Mouse (Mus musculus): ENCODE measurements around the gene Pdk4.

Gene Pdk4

DNA sequence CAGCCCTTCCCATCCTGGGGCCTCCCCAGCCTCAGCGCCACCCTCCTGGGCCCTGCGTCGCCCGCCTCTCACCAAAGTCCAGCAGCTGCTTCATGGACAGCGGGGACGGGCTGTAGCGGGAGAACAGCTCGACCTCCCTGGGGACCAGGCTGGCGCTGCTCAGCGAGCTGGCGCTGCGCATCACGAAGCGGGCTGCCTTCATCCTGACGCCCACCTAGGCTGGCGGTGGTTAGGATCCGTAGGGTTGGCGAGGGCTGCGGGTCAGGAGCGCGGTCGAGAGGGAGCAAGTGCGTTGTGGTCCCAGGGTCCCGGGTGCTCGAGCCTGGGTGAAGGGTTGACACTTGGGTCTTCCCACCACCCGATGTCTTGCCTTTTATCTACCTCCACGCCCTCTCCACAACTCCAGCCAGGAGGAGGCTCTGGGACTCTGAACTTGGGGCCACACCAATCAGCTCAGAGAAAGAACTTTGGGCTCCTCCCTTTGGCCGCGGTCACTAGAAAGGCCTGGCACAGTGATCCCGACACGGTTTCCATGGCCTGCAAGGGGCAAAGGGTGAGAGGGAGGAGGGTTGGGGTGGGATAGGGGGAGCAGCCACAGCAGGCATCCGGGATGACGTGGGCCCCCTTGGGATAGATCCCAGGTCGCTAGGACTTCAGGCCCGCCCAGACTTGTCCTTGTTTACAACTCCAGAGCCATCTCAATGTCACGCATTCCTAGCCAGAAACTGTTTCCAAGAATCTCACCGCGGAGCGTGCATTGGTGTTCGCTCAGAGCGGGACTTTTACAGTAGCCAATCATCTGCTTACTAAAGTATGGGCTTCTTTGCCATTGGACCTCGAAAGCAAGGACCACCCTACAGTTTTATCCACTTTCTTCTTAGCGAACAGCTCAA lies at the start of gene Pdk4:
Gene Pdk4 (minus strand): TSS at position 349 of the 893 bp plus-strand sequence.
- DNase-seq (ENCODE audit: low read depth, low spot score) = no peak

GRCm38 (mm10) chr6:5537855-5538365 lies 41.8 kb upstream of the Pdk4 start:
- DNase-seq (ENCODE audit: low read depth, low spot score) = no peak

- DNase-seq (ENCODE audit: low read depth, low spot score) = no peak
Measured at GRCm38 (mm10) chr6:5535754-5536153, 39.6 kb upstream of the Pdk4 start.

- no peak for DNase-seq (ENCODE audit: low read depth, low spot score)
Measured at GRCm38 (mm10) chr6:5517091-5517490, 21.0 kb upstream of the Pdk4 start.

DNA sequence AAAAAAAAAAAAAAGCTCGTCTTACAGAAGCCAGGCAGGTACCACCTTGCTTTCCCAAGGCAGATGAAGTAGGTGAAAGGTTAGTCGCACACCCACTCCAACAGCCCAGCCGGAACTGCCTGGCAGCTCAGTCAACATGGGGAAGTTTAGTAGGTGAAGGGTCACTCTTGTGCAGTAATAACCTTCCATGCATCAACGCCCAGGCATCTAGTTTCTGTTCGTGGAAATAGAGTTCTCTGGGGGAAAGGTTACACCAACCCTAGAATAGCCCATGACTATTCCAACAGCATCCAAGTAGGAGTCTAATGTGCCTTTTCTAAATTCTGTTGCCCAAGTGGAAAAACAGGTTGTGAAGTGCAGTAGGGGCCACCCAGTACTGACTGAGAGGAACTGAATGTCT lies 13.6 kb upstream of the Pdk4 start:
- no peak for DNase-seq (ENCODE audit: low read depth, low spot score)

DNA sequence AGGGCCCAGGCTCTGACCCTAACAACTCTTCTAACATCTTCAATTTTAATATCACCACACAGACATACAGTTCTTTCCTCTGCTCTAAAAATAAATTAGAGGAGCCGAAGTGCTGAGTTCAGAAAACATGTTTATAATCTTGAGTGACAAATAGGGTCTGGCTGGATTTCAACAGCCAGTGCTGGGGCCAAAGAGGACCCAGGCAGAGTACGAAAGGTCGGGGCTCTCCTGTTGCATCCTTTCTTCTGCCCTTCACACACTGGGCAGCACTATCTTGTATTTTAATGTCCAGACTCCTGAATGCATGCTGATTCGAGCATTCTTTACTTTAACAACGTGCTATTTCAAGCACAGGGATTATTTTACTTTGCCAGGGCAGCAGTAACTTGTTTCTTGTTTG lies 13.2 kb upstream of the Pdk4 start:
- no peak for DNase-seq (ENCODE audit: low read depth, low spot score)

- no peak for DNase-seq (ENCODE audit: low read depth, low spot score)
Measured at GRCm38 (mm10) chr6:5507821-5508220, 11.7 kb upstream of the Pdk4 start.

GRCm38 (mm10) chr6:5506271-5506670 lies 10.2 kb upstream of the Pdk4 start:
- no peak for DNase-seq (ENCODE audit: low read depth, low spot score)

DNA sequence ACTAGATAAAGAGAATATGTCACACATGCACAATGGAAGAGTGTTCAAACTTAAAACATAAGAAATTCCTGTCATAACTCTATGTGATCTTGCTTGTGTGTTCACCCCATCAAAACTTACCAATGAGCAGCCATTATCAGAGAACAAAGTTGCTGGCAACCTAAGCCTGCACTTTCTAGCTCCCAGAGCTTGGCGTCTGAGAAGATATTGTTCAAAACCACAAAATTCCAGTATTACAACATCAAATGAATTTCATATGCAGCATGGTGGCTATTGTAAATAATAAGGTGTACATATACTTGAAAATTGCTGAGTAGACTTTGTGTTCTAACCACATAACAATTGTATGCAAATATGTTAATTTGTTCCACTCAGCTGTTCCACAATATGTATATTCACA lies 6.7 kb upstream of the Pdk4 start:
- DNase-seq (ENCODE audit: low read depth, low spot score) = no peak

DNA sequence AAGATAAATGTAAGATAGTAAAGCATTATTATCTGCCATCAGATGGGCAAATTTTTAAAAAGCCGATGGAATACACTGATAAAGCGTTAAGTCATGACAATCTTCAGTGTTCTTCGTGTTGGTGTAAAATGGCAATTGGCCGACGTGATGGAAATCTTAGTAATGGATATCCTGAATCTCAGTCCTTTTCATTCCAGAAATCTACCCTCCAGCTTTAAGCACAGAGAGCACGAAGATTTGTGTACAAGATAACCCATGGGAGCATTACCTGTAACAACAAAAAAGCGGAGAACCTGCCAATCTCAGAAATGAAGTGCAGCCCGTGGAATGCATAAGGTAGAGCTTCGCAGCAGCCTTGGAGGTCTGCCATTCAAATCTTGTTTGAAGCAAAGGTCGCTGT lies 5.4 kb upstream of the Pdk4 start:
- DNase-seq (ENCODE audit: low read depth, low spot score) = no peak

DNA sequence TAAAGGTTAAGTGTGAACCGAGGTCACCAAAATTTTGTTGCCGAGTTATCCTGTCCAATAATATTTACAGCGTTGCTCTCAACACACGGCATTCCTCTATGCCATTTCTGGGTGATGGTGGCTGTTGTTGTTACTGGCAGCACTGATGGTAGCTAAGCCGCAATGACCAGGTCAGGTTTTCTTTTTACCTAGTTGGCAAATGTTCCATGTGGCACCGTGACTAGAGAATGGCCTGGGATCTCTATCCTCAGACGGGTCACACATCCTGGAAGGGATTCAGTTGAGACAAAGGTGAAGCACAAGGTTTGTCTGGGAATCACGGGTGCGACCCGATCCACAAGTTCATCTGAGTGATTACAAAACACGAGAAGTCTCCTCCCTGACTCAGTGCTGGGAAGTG lies 2.6 kb upstream of the Pdk4 start:
- DNase-seq (ENCODE audit: low read depth, low spot score) = no peak

DNA sequence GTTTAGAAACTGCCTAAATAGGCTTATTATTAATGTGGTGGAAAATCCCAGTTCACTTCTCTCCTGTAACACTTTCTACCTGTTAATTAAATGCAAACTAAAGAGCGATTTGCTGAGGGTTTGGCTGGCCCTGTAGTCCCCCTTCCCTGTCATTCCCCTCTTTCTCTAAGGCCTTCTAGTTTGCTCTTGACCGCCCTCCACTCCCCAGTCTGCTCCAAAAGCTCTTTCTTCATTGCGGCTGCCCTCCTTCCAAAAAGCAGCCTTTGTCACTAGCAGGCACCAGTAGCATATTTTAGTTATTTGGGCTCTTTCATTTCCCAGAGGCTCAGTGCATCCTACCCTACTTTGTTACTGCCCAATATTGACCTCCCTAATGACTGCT lies 736 bp upstream of the Pdk4 start:
- no peak for DNase-seq (ENCODE audit: low read depth, low spot score)

- no peak for DNase-seq (ENCODE audit: low read depth, low spot score)
Measured at GRCm38 (mm10) chr6:5485028-5485427, 11.1 kb downstream of the Pdk4 start.

DNA sequence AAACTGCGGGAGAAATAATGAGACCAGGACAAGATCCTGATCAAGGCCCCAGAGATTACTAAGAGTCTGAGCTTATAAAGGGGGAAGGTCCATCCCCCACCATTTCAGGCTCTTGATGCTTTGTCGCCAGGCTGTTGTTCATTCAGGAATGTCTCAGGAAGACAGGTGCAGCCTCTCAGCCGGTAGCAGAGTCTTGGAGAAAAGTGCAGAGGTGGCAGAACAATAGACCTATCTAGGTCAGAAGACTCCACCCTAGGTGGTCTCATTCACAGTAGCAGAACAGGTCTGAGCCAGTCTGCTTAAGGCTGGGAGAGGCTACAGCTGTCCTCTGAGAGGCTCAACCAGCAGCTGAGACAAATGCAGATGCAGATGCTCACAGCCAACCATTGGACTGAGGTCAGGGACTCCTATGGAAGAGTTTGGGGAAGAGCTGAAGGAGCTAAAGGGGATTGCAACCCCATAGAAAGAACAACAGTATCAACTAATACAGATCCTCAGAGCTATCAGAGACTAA lies 13.8 kb downstream of the Pdk4 start:
- DNase-seq (ENCODE audit: low read depth, low spot score) = no peak

DNA sequence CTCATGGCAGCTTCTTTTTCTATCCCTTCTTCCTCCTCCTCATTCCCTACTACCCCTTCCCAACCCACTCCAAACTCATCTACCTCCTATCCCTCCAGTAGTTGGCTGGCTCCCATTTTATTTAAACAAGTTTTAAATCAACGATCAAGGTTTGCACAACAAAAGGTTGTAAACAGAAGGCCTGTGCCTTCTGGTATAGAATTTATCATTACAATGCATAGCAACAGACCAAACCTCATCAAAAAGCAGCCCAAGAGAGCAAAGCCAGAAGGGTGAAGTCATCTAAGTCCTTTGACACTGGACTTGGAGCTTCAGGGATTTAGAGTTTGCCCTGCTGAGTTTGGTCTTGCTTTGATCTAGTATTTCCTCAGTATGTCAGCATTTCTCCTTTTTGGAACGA lies 15.0 kb downstream of the Pdk4 start:
- DNase-seq (ENCODE audit: low read depth, low spot score) = no peak

- no peak for DNase-seq (ENCODE audit: low read depth, low spot score)
Measured at GRCm38 (mm10) chr6:5474021-5474420, 22.1 kb downstream of the Pdk4 start.

DNA sequence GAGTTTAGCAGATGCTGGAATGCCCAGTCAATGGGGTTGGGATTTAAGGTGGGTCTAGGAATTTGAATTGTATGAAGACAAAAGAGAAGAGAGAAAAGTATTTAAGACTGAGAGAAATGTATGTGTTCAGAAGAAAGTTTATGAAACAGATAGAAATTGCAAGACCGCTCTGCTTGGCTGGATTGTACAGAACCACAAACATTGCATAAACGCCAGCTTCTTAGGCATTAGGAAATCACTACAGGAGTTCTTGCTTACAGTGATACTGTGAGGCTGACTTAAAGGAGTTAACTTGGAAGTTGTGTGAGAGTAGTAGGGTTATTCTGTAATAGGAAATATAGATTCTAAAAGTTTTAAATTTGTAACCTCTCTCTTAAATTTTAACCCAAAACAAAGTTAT lies 23.4 kb downstream of the Pdk4 start:
- DNase-seq (ENCODE audit: low read depth, low spot score) = no peak

DNA sequence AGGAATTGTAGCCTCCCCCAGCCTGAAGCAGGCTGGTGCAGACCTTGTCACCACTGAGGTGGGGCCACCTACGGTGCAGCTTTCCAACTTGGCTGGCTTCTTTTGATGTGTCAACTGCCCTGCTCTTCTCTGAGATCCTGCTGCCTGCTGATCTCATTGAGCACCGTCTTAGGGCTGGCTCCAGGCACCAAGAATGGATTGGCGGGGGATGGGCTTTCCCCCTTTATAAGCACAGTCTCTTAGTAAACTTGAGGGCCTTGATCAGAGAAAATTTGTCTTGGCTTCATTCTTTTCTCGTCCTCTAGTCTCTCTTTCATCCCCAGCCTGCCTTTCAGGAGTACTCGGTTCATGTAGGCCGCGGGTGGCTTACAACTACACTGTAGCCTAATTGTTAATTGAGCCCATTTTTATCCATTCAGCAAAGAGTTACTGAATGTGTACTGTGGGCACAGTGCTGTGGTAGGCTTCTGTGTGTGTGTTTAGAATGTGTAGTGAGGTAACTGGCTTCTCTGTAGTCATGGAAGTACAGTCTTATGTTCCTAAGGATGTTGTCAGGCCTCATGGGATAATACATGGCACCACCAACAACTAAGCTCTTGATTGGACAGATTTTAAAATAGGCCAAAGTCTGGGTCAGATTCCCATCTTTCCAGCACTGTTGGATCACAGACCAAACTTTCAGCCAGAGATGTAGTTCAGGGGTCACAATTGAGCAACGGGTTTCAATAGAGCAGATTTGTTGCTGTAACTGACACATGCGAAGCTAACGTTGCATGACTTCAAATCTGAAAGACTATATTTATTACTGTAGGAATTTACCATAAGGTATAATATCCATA lies 25.4 kb downstream of the Pdk4 start:
- no peak for DNase-seq (ENCODE audit: low read depth, low spot score)

DNA sequence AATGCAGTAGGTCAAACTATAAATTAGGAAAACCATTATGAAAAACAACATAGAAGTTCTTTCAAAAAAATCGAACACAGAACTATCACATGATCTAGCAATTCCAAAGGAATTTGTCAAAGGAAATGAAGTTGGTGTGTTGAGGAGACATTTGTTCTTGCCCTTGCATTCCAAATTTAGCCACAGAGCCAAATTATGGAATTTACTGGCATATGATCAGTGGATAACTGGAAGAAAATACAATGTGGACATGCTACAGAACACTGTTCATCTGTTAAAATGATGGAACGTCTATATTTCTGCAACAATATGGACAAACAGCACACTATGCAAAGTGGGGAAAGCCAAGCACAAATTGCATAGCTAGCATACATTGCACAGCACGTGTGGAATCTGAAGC lies 40.3 kb downstream of the Pdk4 start:
- DNase-seq (ENCODE audit: low read depth, low spot score) = no peak

- no peak for DNase-seq (ENCODE audit: low read depth, low spot score)
Measured at GRCm38 (mm10) chr6:5449878-5450277, 46.2 kb downstream of the Pdk4 start.

- no peak for DNase-seq (ENCODE audit: low read depth, low spot score)
Measured at GRCm38 (mm10) chr6:5448396-5448795, 47.7 kb downstream of the Pdk4 start.

DNA sequence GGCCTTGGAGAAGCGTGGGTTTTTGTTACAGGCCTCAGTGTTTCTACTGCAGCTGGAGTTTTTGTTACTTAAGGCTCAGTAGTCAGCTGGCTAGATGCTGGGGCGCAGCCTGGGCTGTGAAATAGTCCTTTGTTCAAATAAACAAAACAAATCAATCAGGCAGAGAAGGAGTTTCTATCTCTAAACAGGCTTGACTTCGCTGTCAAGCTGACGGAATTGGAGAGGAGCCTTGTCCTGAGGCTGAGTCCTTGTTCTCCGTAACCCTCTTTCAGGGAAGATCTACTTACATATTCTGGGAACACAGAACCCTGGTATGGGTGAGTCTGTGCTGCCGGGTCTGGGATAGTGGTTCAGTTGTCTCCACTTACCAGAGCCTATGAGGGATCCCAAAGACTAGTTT lies 48.6 kb downstream of the Pdk4 start:
- no peak for DNase-seq (ENCODE audit: low read depth, low spot score)

All from c-Kit-negative CD71-positive TER-119-positive erythroid progenitor cells, embryonic 14.5 days (primary cell).